Mouse (Mus musculus) stomach, embryonic 16.5 days (tissue): ENCODE data around the gene Asb15. TPM values are rescaled to one million over a fixed set of nuclear protein-coding genes. Genes with fewer than 3 reads are reported as not detected.

Source experiments
- ATAC-seq: fragments of 200-750 bp; cut with Nextera tagmentation; 2 replicates; pipeline ENCODE4 v1.8.0; 2017; ENCODE audit warnings: moderate number of reproducible peaks, moderate TSS enrichment; ENCODE audit not compliant: insufficient read depth, low FRiP score
- H3K27ac ChIP-seq: fragments of 300-500 bp; sonication (generic); 2 replicates; pipeline ENCODE4 v1.5.1; 2014; ENCODE audit warnings: low read length
- H3K27me3 ChIP-seq: fragments of 300-500 bp; sonication (generic); 2 replicates; pipeline ENCODE4 v1.6.1; 2014; ENCODE audit warnings: low read length, control low read depth, mixed read lengths; ENCODE audit not compliant: control insufficient read depth, insufficient read depth
- H3K36me3 ChIP-seq: fragments of 300-500 bp; sonication (generic); 2 replicates; pipeline ENCODE4 v1.6.1; 2014; ENCODE audit warnings: low read length; ENCODE audit not compliant: control insufficient read depth, insufficient read depth
- H3K4me1 ChIP-seq: fragments of 300-500 bp; sonication (generic); 2 replicates; pipeline ENCODE4 v1.6.1; 2014; ENCODE audit warnings: low read length, control low read depth, mixed read lengths; ENCODE audit not compliant: control insufficient read depth, insufficient read depth
- H3K4me2 ChIP-seq: fragments of 300-500 bp; sonication (generic); 2 replicates; pipeline ENCODE4 v1.6.1; 2014; ENCODE audit warnings: low read depth, low read length, mixed read lengths
- H3K4me3 ChIP-seq: fragments of 300-500 bp; sonication (generic); replicated peaks from 2 replicates; pipeline ENCODE4 v1.5.1; 2014; ENCODE audit warnings: mild to moderate bottlenecking, low read length
- H3K9ac ChIP-seq: fragments of 300-500 bp; sonication (generic); 2 replicates; pipeline ENCODE4 v1.6.1; 2014; ENCODE audit warnings: low read length
- H3K9me3 ChIP-seq: fragments of 300-500 bp; sonication (generic); replicated peaks from 2 replicates; pipeline ENCODE4 v1.6.1; 2016; ENCODE audit warnings: low read length, control low read depth; ENCODE audit not compliant: control insufficient read depth
- WGBS: fragments of 180-500 bp; shearing (Covaris S2); extraction: QIAGEN DNeasy Blood & Tissue Kit; methylation state at CpG from one replicate; pipeline ENCODE4 v1.1.7; 2014; 5-methylcytosine and 5-hydroxymethylcytosine counted together
- polyA plus RNA-seq: library from polyadenylated mRNA; unstranded; fragments of >200 nt; fragmentation: Nextera tagmentation; extraction: Ambion mirVana; gene quantifications from 2 replicates; pipeline ENCODE4 v1.2.1, GENCODE M21; 2015

The Asb15 gene
- 0.10 TPM in 1 of 2 replicates, not detected in the other for polyA plus RNA-seq

- Histone ChIP-seq H3K9me3 (no peaks in the 10 kb centered on the region), H3K4me2 (peak within 1 kb of the TSS; percentile 72), H3K36me3 (no peaks in the 10 kb centered on the region), H3K4me3 (peak within 1 kb of the TSS; percentile 81), H3K9ac (peak within 1 kb of the TSS; percentile 88), H3K27ac (peak within 1 kb of the TSS; percentile 66), H3K27me3 (no peaks in the 10 kb centered on the region), H3K4me1 (peaks cover 16% of the 10 kb centered on the region)
- WGBS = 37% methylated on average over 2 of the region's 2 CpGs
- ATAC-seq = no peak
Measured at GRCm38 (mm10) chr6:24528064-24528243, at the start of gene Asb15. Asb15 (plus strand) TSS chr6:24528144.

GRCm38 (mm10) chr6:24486530-24486929 is 41.4 kb upstream of the Asb15 start:
- 77% methylated on average over 5 of the region's 5 CpGs for WGBS

GRCm38 (mm10) chr6:24490341-24490740 is 37.6 kb upstream of the Asb15 start:
- Histone ChIP-seq H3K4me1 (no peaks in the 10 kb centered on the region), H3K9ac (no peak overlapping the region)
- 26% methylated on average over 1 of the region's 1 CpGs for WGBS

More at GRCm38 (mm10) chr6:24486530-24486929, 41.4 kb upstream of the Asb15 start:
- Histone ChIP-seq H3K4me3 (no peak overlapping the region), H3K36me3 (no peaks in the 10 kb centered on the region), H3K9ac (no peak overlapping the region), H3K27me3 (no peaks in the 10 kb centered on the region), H3K9me3 (no peaks in the 10 kb centered on the region), H3K27ac (no peak overlapping the region), H3K4me2 (no peak overlapping the region), H3K4me1 (no peaks in the 10 kb centered on the region)
- ATAC-seq = no peak

GRCm38 (mm10) chr6:24504141-24504540 is 23.8 kb upstream of the Asb15 start:
- Histone ChIP-seq H3K4me2 (no peak overlapping the region), H3K4me1 (no peaks in the 10 kb centered on the region), H3K4me3 (no peak overlapping the region), H3K27me3 (no peaks in the 10 kb centered on the region), H3K27ac (no peak overlapping the region), H3K36me3 (no peaks in the 10 kb centered on the region), H3K9ac (no peak overlapping the region), H3K9me3 (no peaks in the 10 kb centered on the region)
- ATAC-seq = no peak
- 63% methylated on average over 2 of the region's 2 CpGs for WGBS

More at GRCm38 (mm10) chr6:24490341-24490740, 37.6 kb upstream of the Asb15 start:
- Histone ChIP-seq H3K4me3 (no peak overlapping the region), H3K27ac (no peak overlapping the region), H3K27me3 (no peaks in the 10 kb centered on the region), H3K4me2 (no peak overlapping the region), H3K9me3 (no peaks in the 10 kb centered on the region), H3K36me3 (no peaks in the 10 kb centered on the region)
- ATAC-seq = no peak

GRCm38 (mm10) chr6:24514552-24515284 is 13.2 kb upstream of the Asb15 start, which contains the start of gene Iqub:
Iqub (minus strand) TSS chr6:24515067.
- Histone ChIP-seq H3K4me2 (peak within 1 kb of the TSS; percentile 19; the same call in 1 of the 2 replicates), H3K4me1 (peaks cover 6% of the 10 kb centered on the region), H3K27me3 (no peaks in the 10 kb centered on the region), H3K4me3 (no peak within 1 kb of the TSS), H3K36me3 (no peaks in the 10 kb centered on the region; the same call in 1 of the 2 replicates), H3K9ac (no peak within 1 kb of the TSS; the same call in 1 of the 2 replicates), H3K9me3 (no peaks in the 10 kb centered on the region), H3K27ac (no peak within 1 kb of the TSS)
- 19% methylated on average over 13 of the region's 13 CpGs for WGBS
- peak; percentile 86 for ATAC-seq

GRCm38 (mm10) chr6:24516197-24516596 is 11.7 kb upstream of the Asb15 start:
- peaks cover 6% of the 10 kb centered on the region for H3K4me1 ChIP-seq
- no peak for ATAC-seq
- 42% methylated on average over 2 of the region's 2 CpGs for WGBS
- H3K9ac ChIP-seq = no peak overlapping the region
- H3K4me2 ChIP-seq = no peak overlapping the region
- H3K9me3 ChIP-seq = no peaks in the 10 kb centered on the region
- no peaks in the 10 kb centered on the region for H3K27me3 ChIP-seq
- H3K4me3 ChIP-seq = no peak overlapping the region
- no peak overlapping the region for H3K27ac ChIP-seq
- H3K36me3 ChIP-seq = peaks cover 6% of the 10 kb centered on the region

- Histone ChIP-seq H3K4me3 (no peak overlapping the region), H3K9ac (no peak overlapping the region), H3K36me3 (peaks cover 3% of the 10 kb centered on the region; the same call in 1 of the 2 replicates), H3K4me2 (no peak overlapping the region), H3K9me3 (no peaks in the 10 kb centered on the region), H3K27ac (no peak overlapping the region), H3K27me3 (no peaks in the 10 kb centered on the region), H3K4me1 (peaks cover 16% of the 10 kb centered on the region)
- WGBS = 82% methylated on average over 3 of the region's 3 CpGs
- ATAC-seq = no peak
Measured at GRCm38 (mm10) chr6:24525705-24526104, 2.2 kb upstream of the Asb15 start.

GRCm38 (mm10) chr6:24527155-24528063 is 535 bp upstream of the Asb15 start, which contains the start of gene Ndufa5:
Ndufa5 (minus strand) TSS chr6:24528013.
- no peaks in the 10 kb centered on the region for H3K36me3 ChIP-seq
- H3K9me3 ChIP-seq = no peaks in the 10 kb centered on the region
- peak within 1 kb of the TSS; percentile 72 for H3K4me2 ChIP-seq
- H3K27ac ChIP-seq = peak within 1 kb of the TSS; percentile 66
- H3K4me1 ChIP-seq = peaks cover 16% of the 10 kb centered on the region
- ATAC-seq = peak; percentile 98
- no peaks in the 10 kb centered on the region for H3K27me3 ChIP-seq
- peak within 1 kb of the TSS; percentile 81 for H3K4me3 ChIP-seq
- peak within 1 kb of the TSS; percentile 88 for H3K9ac ChIP-seq
- WGBS = under 1% methylated on average over 53 of the region's 53 CpGs

- peak overlapping the region; percentile 11; the same call in 1 of the 2 replicates for H3K9ac ChIP-seq
- 16% methylated on average over 4 of the region's 4 CpGs for WGBS
- no peak for ATAC-seq
- H3K9me3 ChIP-seq = no peaks in the 10 kb centered on the region
- H3K27me3 ChIP-seq = no peaks in the 10 kb centered on the region
- H3K4me2 ChIP-seq = peak overlapping the region; percentile 50
- no peak overlapping the region for H3K27ac ChIP-seq
- H3K4me1 ChIP-seq = peaks cover 14% of the 10 kb centered on the region
- no peaks in the 10 kb centered on the region for H3K36me3 ChIP-seq
- H3K4me3 ChIP-seq = peak overlapping the region; percentile 19
Measured at GRCm38 (mm10) chr6:24530166-24530565, 2.2 kb downstream of the Asb15 start.
